In the genomic region with DNA sequence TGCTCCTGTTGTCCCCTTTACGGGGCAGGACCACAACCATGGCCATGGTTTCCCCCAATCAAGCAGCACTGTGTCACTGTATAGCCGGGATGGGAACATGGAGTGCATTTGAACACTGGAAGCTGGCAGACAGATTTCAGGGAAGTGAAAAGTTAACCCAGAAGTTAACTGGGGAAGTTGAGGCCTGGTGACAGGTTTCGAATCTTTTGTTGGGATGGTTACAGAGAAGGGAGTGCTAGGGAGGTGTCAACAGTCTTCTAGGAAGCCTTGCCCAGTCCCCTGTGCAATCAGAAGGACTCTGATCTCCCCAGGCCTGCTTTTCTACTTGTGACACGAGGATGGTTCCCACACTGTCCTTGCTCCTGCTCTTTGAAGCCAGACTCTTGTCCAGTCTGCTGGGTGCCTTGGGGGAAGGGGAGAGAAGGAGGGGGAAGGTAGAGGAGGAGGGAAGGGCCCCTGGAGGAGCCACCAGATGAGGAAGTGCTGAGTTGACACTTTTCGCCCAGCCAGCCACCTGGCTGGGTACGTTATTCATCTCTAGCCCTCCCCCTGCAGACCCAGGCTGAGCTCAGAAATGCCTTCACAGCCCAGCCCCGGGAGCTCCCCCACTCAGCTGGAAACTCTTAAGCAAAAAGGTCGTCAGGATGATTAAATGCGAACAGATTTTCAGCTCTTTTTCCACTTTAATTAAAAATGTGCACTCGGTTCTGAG, we compare ENCODE assay signal across 11 mouse cellular contexts. TPM values are rescaled to one million over a fixed set of nuclear protein-coding genes. Genes with fewer than 3 reads are reported as not detected.
DNase-seq lines count a peak whose midpoint lies in the region; ATAC-seq and TF ChIP-seq lines count a peak whose summit lies in the region.
"Had no signal": no experiment of that assay in that cellular context is flagged by ENCODE, and none has a peak within 500 bp of the region (broad histone marks: within the 10 kb centered on the region; RNA-seq: fewer than 3 reads in every experiment).

No protein-coding gene starts in this region.

- H3K4me2 ChIP-seq in kidney, postnatal 0 days (ENCODE audit: low read length), result no peak overlapping the region
- H3K4me2 ChIP-seq in embryonic facial prominence, embryonic 13.5 days, result 0 out of 2 replicates have a peak overlapping the region, but pooled peaks have one; percentile 7
- H3K4me2 ChIP-seq in limb, embryonic 12.5 days, result peak overlapping the region; percentile 27; the same call in 1 of the 2 replicates
- no peak overlapping the region for H3K4me2 ChIP-seq in stomach, embryonic 15.5 days

- no peak overlapping the region for H3K9ac ChIP-seq in kidney, postnatal 0 days (ENCODE audit: low read depth, low read length)
- 0 out of 2 replicates have a peak overlapping the region, but pooled peaks have one; percentile 16 for H3K9ac ChIP-seq in embryonic facial prominence, embryonic 13.5 days
- no peak overlapping the region for H3K9ac ChIP-seq in limb, embryonic 12.5 days (replicated peaks)
- H3K9ac ChIP-seq in stomach, embryonic 15.5 days, result no peak overlapping the region

- no peak for TF ChIP-seq CTCF in kidney, postnatal 0 days (IDR thresholded peaks at IDR 0.05; ENCODE audit: low read depth)

- no peaks in the 10 kb centered on the region for H3K36me3 ChIP-seq in kidney, postnatal 0 days (ENCODE audit: insufficient read depth, low read length)
- no peaks in the 10 kb centered on the region for H3K36me3 ChIP-seq in embryonic facial prominence, embryonic 13.5 days
- H3K36me3 ChIP-seq in limb, embryonic 12.5 days, result no peaks in the 10 kb centered on the region
- no peaks in the 10 kb centered on the region for H3K36me3 ChIP-seq in stomach, embryonic 15.5 days

- ATAC-seq in kidney, postnatal 0 days (replicated peaks; ENCODE audit: low FRiP score, low read depth), result peak; percentile 74
- ATAC-seq in embryonic facial prominence, embryonic 13.5 days (ENCODE audit: insufficient number of reproducible peaks, insufficient read depth, low FRiP score, low TSS enrichment, low read depth), result no peak
- no peak for ATAC-seq in limb, embryonic 12.5 days (ENCODE audit: insufficient number of reproducible peaks, insufficient read depth, low FRiP score, low TSS enrichment, low read depth)
- ATAC-seq in stomach, embryonic 15.5 days (ENCODE audit: insufficient read depth, low FRiP score, low read depth), result no peak

- WGBS in kidney, postnatal 0 days, result 32% methylated on average over 10 of the region's 10 CpGs
- 20% methylated on average over 10 of the region's 10 CpGs for WGBS in embryonic facial prominence, embryonic 13.5 days
- WGBS in limb, embryonic 12.5 days, result 13% methylated on average over 10 of the region's 10 CpGs
- 27% methylated on average over 10 of the region's 10 CpGs for WGBS in stomach, embryonic 15.5 days

- H3K27me3 ChIP-seq in kidney, postnatal 0 days (ENCODE audit: insufficient read depth, low read length), result no peaks in the 10 kb centered on the region
- peaks cover 77% of the 10 kb centered on the region for H3K27me3 ChIP-seq in embryonic facial prominence, embryonic 13.5 days
- H3K27me3 ChIP-seq in limb, embryonic 12.5 days, result peaks cover 80% of the 10 kb centered on the region
- 0 out of 2 replicates have a peak, but pooled peaks cover 26% of the 10 kb centered on the region for H3K27me3 ChIP-seq in stomach, embryonic 15.5 days (replicated peaks)

- no peak overlapping the region for H3K4me3 ChIP-seq in kidney, postnatal 0 days (replicated peaks; ENCODE audit: low read depth, low read length)
- H3K4me3 ChIP-seq in embryonic facial prominence, embryonic 13.5 days, result no peak overlapping the region
- no peak overlapping the region for H3K4me3 ChIP-seq in limb, embryonic 12.5 days (replicated peaks)
- H3K4me3 ChIP-seq in stomach, embryonic 15.5 days (replicated peaks), result no peak overlapping the region
- H3K4me3 ChIP-seq: erythroblast, embryonic 14.5 days had no signal

- H3K27ac ChIP-seq in kidney, postnatal 0 days, result no peak overlapping the region
- H3K27ac ChIP-seq in embryonic facial prominence, embryonic 13.5 days, result peak overlapping the region; percentile 28; the same call in 1 of the 2 replicates
- no peak overlapping the region for H3K27ac ChIP-seq in limb, embryonic 12.5 days
- H3K27ac ChIP-seq in stomach, embryonic 15.5 days, result 0 out of 2 replicates have a peak overlapping the region, but pooled peaks have one; percentile 7

- peaks cover 7% of the 10 kb centered on the region for H3K4me1 ChIP-seq in kidney, postnatal 0 days (replicated peaks; ENCODE audit: insufficient read depth, low read length)
- peaks cover 38% of the 10 kb centered on the region for H3K4me1 ChIP-seq in embryonic facial prominence, embryonic 13.5 days
- peaks cover 46% of the 10 kb centered on the region for H3K4me1 ChIP-seq in limb, embryonic 12.5 days (replicated peaks)
- H3K4me1 ChIP-seq in stomach, embryonic 15.5 days, result peaks cover 13% of the 10 kb centered on the region

- DNase-seq in kidney, postnatal 0 days (ENCODE audit: low spot score), result peak; percentile 54
- no peak for DNase-seq in kidney, adult 11 months
- DNase-seq in spleen, postnatal 14 days (ENCODE audit: low spot score in 2 of 2), result no peak
- no peak for DNase-seq in gastrocnemius, postnatal 14 days
- DNase-seq: cerebellum, adult 2 months; lung, postnatal 14 days had no signal

- no peaks in the 10 kb centered on the region for H3K9me3 ChIP-seq in kidney, postnatal 0 days (replicated peaks; ENCODE audit: low read length)
- H3K9me3 ChIP-seq in embryonic facial prominence, embryonic 13.5 days, result no peaks in the 10 kb centered on the region
- no peaks in the 10 kb centered on the region for H3K9me3 ChIP-seq in limb, embryonic 12.5 days
- H3K9me3 ChIP-seq in stomach, embryonic 15.5 days, result no peaks in the 10 kb centered on the region

- intact Hi-C loops in gastrocnemius, postnatal 14 days (cut with DNase I; ENCODE audit: low total_unique reads), result no loop called here

RNA-seq across cellular contexts. Expression of gene Ngfr, which starts 8.1 kb away (rescaled TPM):
- 6.2 and 7.6 TPM in 2 replicates for polyA plus RNA-seq in kidney, postnatal 0 days (2015; fragmentation: Nextera tagmentation; extraction: Ambion mirVana)
- polyA plus RNA-seq in embryonic facial prominence, embryonic 13.5 days (2015; fragmentation: Nextera tagmentation; extraction: Ambion mirVana), result 25.4 and 27.2 TPM in 2 replicates
- polyA plus RNA-seq in limb, embryonic 12.5 days (2016; fragmentation: Nextera tagmentation; extraction: Ambion mirVana), result 24.3 and 26.7 TPM in 2 replicates
- polyA plus RNA-seq in stomach, embryonic 15.5 days (2015; fragmentation: Nextera tagmentation; extraction: Ambion mirVana), result 10.2 and 10.9 TPM in 2 replicates
- total RNA-seq in gastrocnemius, postnatal 14 days (2021), result 1 to 10 TPM; 1.5 to 4.3 TPM
- total RNA-seq: hematopoietic stem cell, adult 5-6 weeks had no signal

Comparison
In these comparisons a context has a peak if more than half of its experiments do, and no peak if none do; other contexts are left out.
1. H3K27ac ChIP-seq: peak in embryonic facial prominence, embryonic 13.5 days (single experiment) and stomach, embryonic 15.5 days (single experiment); none in kidney, postnatal 0 days (single experiment) and limb, embryonic 12.5 days (single experiment).
2. H3K4me2 ChIP-seq: peak in embryonic facial prominence, embryonic 13.5 days (single experiment) and limb, embryonic 12.5 days (single experiment); none in kidney, postnatal 0 days (single experiment) and stomach, embryonic 15.5 days (single experiment).